Mouse (Mus musculus): ENCODE data around the gene Myl9. TPM values are rescaled to one million over a fixed set of nuclear protein-coding genes. Genes with fewer than 3 reads are reported as not detected.

Myl9 gene
- polyA plus RNA-seq, 1 experiment from 2014 or later: 250 TPM

GRCm38 (mm10) chr2:156779036-156779435, 3.8 kb downstream of the Myl9 start:
- no peak for ATAC-seq (ENCODE audit: low FRiP score, low TSS enrichment)
- H3K27me3 ChIP-seq (ENCODE audit: control insufficient read depth, insufficient read depth, low read length): no peaks in the 10 kb centered on the region
- H3K27ac ChIP-seq (ENCODE audit: low read depth, low read length): no peak overlapping the region
- H3K4me1 ChIP-seq (ENCODE audit: control insufficient read depth, insufficient read depth, low read length): peaks cover 20% of the 10 kb centered on the region
- H3K4me2 ChIP-seq (replicated peaks; ENCODE audit: low read depth, low read length): no peak overlapping the region
- no peaks in the 10 kb centered on the region for H3K9me3 ChIP-seq (ENCODE audit: control insufficient read depth, low read length)
- no peak overlapping the region for H3K4me3 ChIP-seq (ENCODE audit: low read length)
- WGBS: 70% methylated on average over 5 of the region's 5 CpGs
- H3K9ac ChIP-seq (ENCODE audit: low read depth, low read length): no peak overlapping the region
- H3K36me3 ChIP-seq (ENCODE audit: control insufficient read depth, insufficient read depth, low read length): no peaks in the 10 kb centered on the region

DNA sequence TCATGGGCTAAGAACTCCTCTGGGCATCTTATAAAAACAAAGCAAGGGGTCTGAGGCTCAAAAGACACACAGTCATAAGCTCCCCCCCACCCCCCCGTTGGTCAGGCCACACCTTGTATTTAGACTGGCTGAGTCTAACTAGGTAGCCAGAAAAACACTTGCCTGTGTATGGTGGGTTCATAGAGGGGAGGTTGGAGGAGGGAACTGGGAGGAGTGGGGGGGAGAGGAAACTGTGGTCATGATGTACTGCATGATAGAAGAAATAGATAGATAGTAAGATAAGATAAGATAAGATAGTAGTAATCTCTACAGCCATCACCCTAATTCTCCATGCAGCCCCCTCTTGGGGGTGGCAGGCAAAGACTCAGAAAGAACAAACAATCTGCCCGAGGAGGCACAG, 4.3 kb downstream of the Myl9 start:
- no peak overlapping the region for H3K4me3 ChIP-seq (ENCODE audit: low read length)
- WGBS: 57% methylated on average over 2 of the region's 2 CpGs
- no peaks in the 10 kb centered on the region for H3K27me3 ChIP-seq (ENCODE audit: control insufficient read depth, insufficient read depth, low read length)
- peaks cover 15% of the 10 kb centered on the region for H3K4me1 ChIP-seq (ENCODE audit: control insufficient read depth, insufficient read depth, low read length)
- no peaks in the 10 kb centered on the region for H3K36me3 ChIP-seq (ENCODE audit: control insufficient read depth, insufficient read depth, low read length)
- H3K9ac ChIP-seq (ENCODE audit: low read depth, low read length): no peak overlapping the region
- H3K9me3 ChIP-seq (ENCODE audit: control insufficient read depth, low read length): no peaks in the 10 kb centered on the region
- H3K4me2 ChIP-seq (replicated peaks; ENCODE audit: low read depth, low read length): no peak overlapping the region
- ATAC-seq (ENCODE audit: low FRiP score, low TSS enrichment): no peak
- H3K27ac ChIP-seq (ENCODE audit: low read depth, low read length): no peak overlapping the region

- Histone ChIP-seq H3K27ac (ENCODE audit: low read depth, low read length) (no peak overlapping the region), H3K4me1 (ENCODE audit: control insufficient read depth, insufficient read depth, low read length) (peaks cover 10% of the 10 kb centered on the region), H3K36me3 (ENCODE audit: control insufficient read depth, insufficient read depth, low read length) (no peaks in the 10 kb centered on the region), H3K9me3 (ENCODE audit: control insufficient read depth, low read length) (no peaks in the 10 kb centered on the region), H3K9ac (ENCODE audit: low read depth, low read length) (no peak overlapping the region), H3K4me2 (replicated peaks; ENCODE audit: low read depth, low read length) (no peak overlapping the region), H3K4me3 (ENCODE audit: low read length) (no peak overlapping the region), H3K27me3 (ENCODE audit: control insufficient read depth, insufficient read depth, low read length) (no peaks in the 10 kb centered on the region)
- 75% methylated on average over 9 of the region's 9 CpGs for WGBS
- no peak for ATAC-seq (ENCODE audit: low FRiP score, low TSS enrichment)
Measured at GRCm38 (mm10) chr2:156780129-156780528, 4.9 kb downstream of the Myl9 start.

- H3K4me1 ChIP-seq (ENCODE audit: control insufficient read depth, insufficient read depth, low read length): peaks cover 5% of the 10 kb centered on the region; the same call in 1 of the 2 replicates
- no peak for ATAC-seq (ENCODE audit: low FRiP score, low TSS enrichment)
- no peak overlapping the region for H3K27ac ChIP-seq (ENCODE audit: low read depth, low read length)
- WGBS: 17% methylated on average over 17 of the region's 17 CpGs
- no peaks in the 10 kb centered on the region for H3K9me3 ChIP-seq (ENCODE audit: control insufficient read depth, low read length)
- no peaks in the 10 kb centered on the region for H3K27me3 ChIP-seq (ENCODE audit: control insufficient read depth, insufficient read depth, low read length)
- H3K9ac ChIP-seq (ENCODE audit: low read depth, low read length): no peak overlapping the region
- peak overlapping the region; percentile 15; the same call in 1 of the 2 replicates for H3K4me2 ChIP-seq (replicated peaks; ENCODE audit: low read depth, low read length)
- H3K4me3 ChIP-seq (ENCODE audit: low read length): no peak overlapping the region
- H3K36me3 ChIP-seq (ENCODE audit: control insufficient read depth, insufficient read depth, low read length): no peaks in the 10 kb centered on the region
Measured at GRCm38 (mm10) chr2:156780752-156781151, 5.5 kb downstream of the Myl9 start.

DNA sequence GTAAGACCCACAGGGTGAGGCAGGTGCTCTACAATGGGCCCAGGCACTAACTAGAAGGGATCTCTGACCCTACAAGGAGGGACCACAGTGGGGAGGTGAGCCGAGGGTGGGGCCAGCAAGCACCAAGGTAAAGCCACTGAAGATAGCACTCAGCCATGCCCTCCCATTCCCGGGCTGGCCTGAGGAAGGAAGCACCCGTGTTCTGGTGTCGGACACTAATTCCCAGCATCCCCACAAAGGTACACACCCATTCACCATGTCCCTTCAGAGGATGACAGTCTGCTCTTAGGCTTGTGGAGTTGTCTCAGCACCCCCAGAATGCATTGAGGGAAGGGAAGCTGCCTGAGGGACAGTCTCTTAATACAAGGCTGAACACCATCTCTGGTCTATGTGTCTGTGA, 6.1 kb downstream of the Myl9 start:
- H3K27me3 ChIP-seq (ENCODE audit: control insufficient read depth, insufficient read depth, low read length): no peaks in the 10 kb centered on the region
- H3K4me1 ChIP-seq (ENCODE audit: control insufficient read depth, insufficient read depth, low read length): peaks cover 5% of the 10 kb centered on the region; the same call in 1 of the 2 replicates
- H3K27ac ChIP-seq (ENCODE audit: low read depth, low read length): no peak overlapping the region
- H3K4me2 ChIP-seq (replicated peaks; ENCODE audit: low read depth, low read length): no peak overlapping the region
- no peak for ATAC-seq (ENCODE audit: low FRiP score, low TSS enrichment)
- no peaks in the 10 kb centered on the region for H3K9me3 ChIP-seq (ENCODE audit: control insufficient read depth, low read length)
- no peak overlapping the region for H3K9ac ChIP-seq (ENCODE audit: low read depth, low read length)
- no peak overlapping the region for H3K4me3 ChIP-seq (ENCODE audit: low read length)
- WGBS: 74% methylated on average over 4 of the region's 4 CpGs
- H3K36me3 ChIP-seq (ENCODE audit: control insufficient read depth, insufficient read depth, low read length): no peaks in the 10 kb centered on the region

GRCm38 (mm10) chr2:156781836-156782480, 6.7 kb downstream of the Myl9 start:
- Histone ChIP-seq H3K9ac (ENCODE audit: low read depth, low read length) (no peak overlapping the region), H3K4me2 (replicated peaks; ENCODE audit: low read depth, low read length) (no peak overlapping the region), H3K27me3 (ENCODE audit: control insufficient read depth, insufficient read depth, low read length) (no peaks in the 10 kb centered on the region), H3K9me3 (ENCODE audit: control insufficient read depth, low read length) (no peaks in the 10 kb centered on the region), H3K27ac (ENCODE audit: low read depth, low read length) (no peak overlapping the region), H3K4me1 (ENCODE audit: control insufficient read depth, insufficient read depth, low read length) (peaks cover 5% of the 10 kb centered on the region; the same call in 1 of the 2 replicates), H3K36me3 (ENCODE audit: control insufficient read depth, insufficient read depth, low read length) (no peaks in the 10 kb centered on the region), H3K4me3 (ENCODE audit: low read length) (no peak overlapping the region)
- no peak for ATAC-seq (ENCODE audit: low FRiP score, low TSS enrichment)
- 80% methylated on average over 4 of the region's 4 CpGs for WGBS

DNA sequence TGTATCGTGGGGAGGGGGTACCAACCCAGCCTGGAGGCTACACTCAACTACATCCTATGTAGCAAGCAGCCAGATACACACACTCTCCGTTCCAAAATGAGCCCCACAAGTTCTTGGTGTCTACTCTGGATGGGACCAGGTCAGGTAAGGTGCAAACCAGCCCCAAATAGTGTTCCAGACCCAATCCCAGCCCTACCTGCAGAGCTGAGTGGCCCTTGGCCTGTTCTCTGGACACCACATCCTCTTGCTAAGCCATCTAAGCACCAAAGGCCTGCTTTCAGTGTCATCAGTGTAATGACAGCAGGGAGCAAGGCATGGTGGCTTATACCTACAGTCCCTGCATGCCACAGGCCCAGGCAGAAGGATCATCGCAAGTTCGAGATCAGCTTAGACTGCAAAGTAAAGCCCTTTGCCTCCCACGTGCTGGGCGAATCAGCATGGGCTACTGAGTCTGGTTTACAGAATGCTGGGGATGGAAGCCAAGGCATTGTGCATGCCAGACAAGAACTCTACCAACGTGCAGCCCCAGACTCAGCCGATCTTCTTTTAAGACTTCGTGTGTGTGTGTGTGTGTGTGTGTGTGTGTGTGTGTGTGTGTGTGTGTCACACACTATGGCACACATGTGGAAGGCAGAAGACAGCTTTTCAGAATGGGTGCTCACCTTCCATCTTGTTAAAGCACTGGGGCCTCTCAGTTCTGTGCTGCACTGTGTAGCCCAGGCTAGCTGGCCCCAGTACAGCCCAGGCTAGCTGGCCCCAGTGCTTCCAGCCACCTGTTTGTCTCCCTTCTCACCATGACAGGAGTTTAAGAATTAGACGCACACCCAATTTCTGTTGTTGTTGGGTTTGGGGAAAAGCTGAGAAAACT, 7.5 kb downstream of the Myl9 start:
- no peak overlapping the region for H3K4me3 ChIP-seq (ENCODE audit: low read length)

GRCm38 (mm10) chr2:156783349-156783728, 8.1 kb downstream of the Myl9 start:
- 81% methylated on average over 9 of the region's 9 CpGs for WGBS
- H3K4me2 ChIP-seq (replicated peaks; ENCODE audit: low read depth, low read length): no peak overlapping the region
- H3K4me1 ChIP-seq (ENCODE audit: control insufficient read depth, insufficient read depth, low read length): no peaks in the 10 kb centered on the region; the same call in 1 of the 2 replicates
- ATAC-seq (ENCODE audit: low FRiP score, low TSS enrichment): no peak
- H3K27ac ChIP-seq (ENCODE audit: low read depth, low read length): no peak overlapping the region
- no peaks in the 10 kb centered on the region for H3K9me3 ChIP-seq (ENCODE audit: control insufficient read depth, low read length)
- no peak overlapping the region for H3K4me3 ChIP-seq (ENCODE audit: low read length)
- no peaks in the 10 kb centered on the region for H3K27me3 ChIP-seq (ENCODE audit: control insufficient read depth, insufficient read depth, low read length)
- H3K36me3 ChIP-seq (ENCODE audit: control insufficient read depth, insufficient read depth, low read length): no peaks in the 10 kb centered on the region
- H3K9ac ChIP-seq (ENCODE audit: low read depth, low read length): no peak overlapping the region

More for the DNA sequence above, 7.5 kb downstream of the Myl9 start:
- no peaks in the 10 kb centered on the region for H3K9me3 ChIP-seq (ENCODE audit: control insufficient read depth, low read length)
- no peak overlapping the region for H3K4me2 ChIP-seq (replicated peaks; ENCODE audit: low read depth, low read length)
- H3K36me3 ChIP-seq (ENCODE audit: control insufficient read depth, insufficient read depth, low read length): no peaks in the 10 kb centered on the region
- no peak overlapping the region for H3K27ac ChIP-seq (ENCODE audit: low read depth, low read length)
- WGBS: 88% methylated on average over 10 of the region's 10 CpGs
- no peak for ATAC-seq (ENCODE audit: low FRiP score, low TSS enrichment)
- H3K4me1 ChIP-seq (ENCODE audit: control insufficient read depth, insufficient read depth, low read length): peaks cover 5% of the 10 kb centered on the region; the same call in 1 of the 2 replicates
- H3K27me3 ChIP-seq (ENCODE audit: control insufficient read depth, insufficient read depth, low read length): no peaks in the 10 kb centered on the region
- no peak overlapping the region for H3K9ac ChIP-seq (ENCODE audit: low read depth, low read length)

- no peaks in the 10 kb centered on the region; the same call in 1 of the 2 replicates for H3K4me1 ChIP-seq (ENCODE audit: control insufficient read depth, insufficient read depth, low read length)
- no peak overlapping the region for H3K9ac ChIP-seq (ENCODE audit: low read depth, low read length)
- no peaks in the 10 kb centered on the region for H3K9me3 ChIP-seq (ENCODE audit: control insufficient read depth, low read length)
- H3K27ac ChIP-seq (ENCODE audit: low read depth, low read length): no peak overlapping the region
- no peak overlapping the region for H3K4me2 ChIP-seq (replicated peaks; ENCODE audit: low read depth, low read length)
- no peaks in the 10 kb centered on the region for H3K27me3 ChIP-seq (ENCODE audit: control insufficient read depth, insufficient read depth, low read length)
- 62% methylated on average over 7 of the region's 7 CpGs for WGBS
- ATAC-seq (ENCODE audit: low FRiP score, low TSS enrichment): no peak
- no peak overlapping the region for H3K4me3 ChIP-seq (ENCODE audit: low read length)
- H3K36me3 ChIP-seq (ENCODE audit: control insufficient read depth, insufficient read depth, low read length): no peaks in the 10 kb centered on the region
Measured at GRCm38 (mm10) chr2:156784016-156784585, 8.9 kb downstream of the Myl9 start.

Measured in kidney, embryonic 14.5 days (tissue).